Mouse (Mus musculus): ENCODE results near the gene Nsmce4a.
"Not testable (repeated sequence)": the region's sequence is repeated elsewhere in the genome, so short reads cannot be mapped to it uniquely, and the experiment has no call there.

Nsmce4a gene

DNA sequence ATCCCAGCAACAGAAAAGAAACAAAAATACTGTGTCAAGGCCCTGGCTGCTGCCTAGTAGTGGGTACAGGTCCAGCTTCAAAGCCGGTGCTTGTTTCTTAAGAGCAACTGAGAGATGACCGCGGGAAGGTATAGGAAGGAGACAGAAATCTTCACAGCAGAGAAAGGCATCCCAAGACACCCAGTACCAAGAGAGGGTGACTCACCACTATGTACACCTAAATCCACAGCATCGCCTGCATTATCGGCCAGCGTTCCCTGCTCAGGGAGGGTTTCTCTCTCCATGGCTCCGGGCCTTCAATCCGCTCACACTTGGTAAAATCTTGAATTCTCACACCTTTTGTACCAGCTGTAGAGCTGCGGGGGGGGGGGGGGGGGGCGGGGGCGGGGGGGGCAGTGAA, at the start of gene Nsmce4a:
TSS of gene Nsmce4a (minus strand) at position 298 of the 400 bp plus-strand sequence.
- DNase-seq (ENCODE audit: low spot score in 2 of 2), result no peak

GRCm38 (mm10) chr7:130622359-130622758, 49.4 kb upstream of the Nsmce4a start:
- DNase-seq (ENCODE audit: low spot score in 2 of 2), result no peak

- no peak for DNase-seq (ENCODE audit: low spot score in 2 of 2)
Observed at GRCm38 (mm10) chr7:130621953-130622352, 49.0 kb upstream of the Nsmce4a start.

DNA sequence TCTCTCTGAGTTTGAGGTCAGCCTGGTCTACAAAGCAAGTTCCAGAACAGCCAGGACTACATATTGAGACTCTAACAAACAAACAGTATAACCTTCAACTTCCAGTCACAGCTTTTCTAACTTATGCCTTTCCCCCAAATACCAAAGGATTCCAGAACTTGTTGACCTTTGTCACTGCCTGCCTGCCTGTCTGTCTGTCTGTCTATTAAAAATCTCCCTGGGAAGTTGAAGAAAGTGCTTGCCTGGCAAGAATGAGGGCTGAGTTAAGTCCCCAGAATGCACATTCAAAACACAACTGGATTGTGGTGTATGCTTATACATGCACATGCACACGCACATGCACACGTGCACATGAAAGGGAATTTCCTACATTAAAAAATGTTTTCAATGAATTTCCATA, 48.1 kb upstream of the Nsmce4a start:
- DNase-seq (ENCODE audit: low spot score in 2 of 2), result no peak

GRCm38 (mm10) chr7:130617591-130617990, 44.7 kb upstream of the Nsmce4a start:
- no peak for DNase-seq (ENCODE audit: low spot score in 2 of 2)

- DNase-seq (ENCODE audit: low spot score in 2 of 2), result no peak
Observed at GRCm38 (mm10) chr7:130613973-130614372, 41.1 kb upstream of the Nsmce4a start.

DNA sequence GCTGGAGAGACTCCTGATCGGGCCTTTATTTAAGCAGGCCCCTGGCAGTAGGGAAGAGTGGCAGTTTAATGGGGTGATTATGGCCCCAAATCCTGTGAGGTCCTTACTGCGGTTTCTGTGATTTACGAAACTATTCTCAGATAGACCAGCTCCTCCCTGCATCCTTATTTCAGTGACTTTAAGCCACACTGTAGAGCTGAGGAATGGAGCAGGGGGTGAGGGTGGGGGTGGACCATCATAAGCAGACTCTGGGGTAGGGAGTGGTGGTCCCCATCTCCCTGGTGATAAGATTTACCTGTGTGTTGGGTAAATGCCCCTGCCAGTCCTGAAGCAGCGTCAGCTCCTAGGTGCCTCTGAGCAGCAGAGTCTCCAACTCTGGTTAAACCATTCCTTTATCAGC, 34.0 kb upstream of the Nsmce4a start:
- no peak for DNase-seq (ENCODE audit: low spot score in 2 of 2)

DNA sequence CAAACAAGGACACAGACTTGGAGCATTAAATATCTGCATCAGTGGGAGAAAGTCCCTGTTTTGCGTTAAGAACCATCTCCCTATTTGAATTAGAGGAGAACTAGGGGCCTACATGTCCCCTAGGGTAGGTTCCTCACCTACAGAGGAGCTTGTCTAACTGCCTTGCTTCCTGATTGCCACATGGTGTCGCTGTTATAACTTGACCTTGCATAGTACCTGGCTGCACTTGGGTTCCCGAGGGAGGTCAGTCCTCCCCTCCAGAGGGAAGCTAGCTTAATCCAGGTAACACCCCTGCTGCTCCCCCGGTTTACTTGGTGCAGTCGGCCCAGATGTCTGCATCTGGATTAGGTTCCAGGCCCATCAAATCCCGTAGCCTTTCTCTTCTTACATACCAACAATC, 32.2 kb upstream of the Nsmce4a start:
- DNase-seq (ENCODE audit: low spot score in 2 of 2), result no peak

GRCm38 (mm10) chr7:130604390-130604789, 31.5 kb upstream of the Nsmce4a start:
- peak in 1 of 2 experiments; percentile 43 for DNase-seq (ENCODE audit: low spot score in 2 of 2)

DNA sequence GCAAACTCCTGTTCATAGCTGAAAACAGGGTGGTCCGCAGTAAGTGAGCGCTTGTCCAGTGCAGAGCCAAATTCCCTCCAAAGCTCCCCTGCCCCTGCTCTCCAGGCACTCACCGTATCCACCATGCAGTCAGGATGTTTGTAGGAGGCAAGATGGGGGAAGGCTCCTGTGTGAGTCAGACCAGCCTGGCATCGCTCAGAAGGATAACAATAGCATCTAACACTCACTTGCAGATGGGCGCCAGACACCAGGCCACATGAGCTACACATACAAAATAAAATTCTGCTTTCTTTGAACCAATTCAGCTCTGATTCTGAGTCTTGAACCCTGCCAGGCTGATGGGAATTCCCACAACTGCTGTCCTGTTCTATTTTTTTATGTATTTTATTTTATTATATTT, 30.6 kb upstream of the Nsmce4a start:
- DNase-seq (ENCODE audit: low spot score in 2 of 2), result peak; percentile 39 to 83

- no peak for DNase-seq (ENCODE audit: low spot score in 2 of 2)
Observed at GRCm38 (mm10) chr7:130602804-130603203, 29.9 kb upstream of the Nsmce4a start.

DNA sequence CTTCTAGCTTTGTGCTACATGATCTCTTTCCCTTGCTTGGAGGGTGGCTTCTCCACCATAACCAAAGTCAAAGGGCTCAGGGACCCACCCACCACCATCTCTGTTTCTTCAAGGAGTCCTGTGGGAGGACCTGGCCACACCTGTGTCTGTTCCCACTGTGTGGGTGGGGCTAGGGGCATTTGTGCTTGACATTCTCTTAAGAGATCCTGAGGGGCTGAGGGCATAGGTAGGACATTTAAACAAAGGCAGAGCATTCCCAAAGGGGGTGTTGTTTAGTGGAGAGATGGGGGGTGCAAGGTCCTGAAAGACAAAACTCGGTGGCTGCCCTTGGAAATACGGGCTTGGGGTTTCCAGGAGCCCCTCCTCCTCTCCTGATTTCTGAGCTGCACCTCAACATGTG, 27.6 kb upstream of the Nsmce4a start:
- no peak for DNase-seq (ENCODE audit: low spot score in 2 of 2)

- no peak for DNase-seq (ENCODE audit: low spot score in 2 of 2)
Observed at GRCm38 (mm10) chr7:130600074-130600473, 27.2 kb upstream of the Nsmce4a start.

GRCm38 (mm10) chr7:130597546-130597945, 24.6 kb upstream of the Nsmce4a start:
- DNase-seq (ENCODE audit: low spot score in 2 of 2), result no peak

DNA sequence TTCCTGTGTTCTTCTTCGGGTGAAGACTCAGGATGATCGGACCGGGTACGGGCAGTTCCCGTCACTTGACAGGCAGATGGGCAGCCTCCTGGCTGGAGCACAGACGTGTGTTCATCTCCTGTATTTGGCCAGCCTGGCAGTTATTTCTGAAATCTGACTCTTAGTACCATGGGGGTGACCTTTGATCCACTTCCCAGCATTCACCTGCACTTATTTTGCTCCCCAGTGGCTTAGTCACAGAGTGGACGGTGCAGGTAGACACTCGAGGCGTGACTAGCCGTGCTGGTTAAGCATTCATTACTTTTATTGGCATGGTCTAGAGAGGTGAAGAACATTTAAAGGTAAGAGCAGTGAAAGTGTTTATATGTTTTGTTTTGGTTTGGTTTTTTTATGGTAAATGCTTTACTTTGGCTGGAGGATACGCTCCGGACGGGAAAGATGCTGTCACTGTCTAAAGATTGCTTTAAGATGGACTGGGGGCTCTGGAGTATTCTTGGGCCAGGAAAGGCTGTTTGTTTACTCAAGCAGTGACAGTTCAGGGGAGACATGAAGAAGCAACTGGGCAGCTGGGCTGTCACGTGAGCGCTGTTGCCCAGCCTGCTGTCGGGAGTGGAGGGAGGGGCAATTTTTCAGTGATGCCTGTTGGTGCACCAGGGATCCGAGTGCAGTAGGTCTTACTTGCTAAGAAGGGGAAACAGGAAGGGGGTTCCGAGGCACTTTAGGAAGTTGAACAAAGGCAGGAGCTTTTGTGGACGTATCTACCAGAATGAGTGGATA, 23.3 kb upstream of the Nsmce4a start:
- not testable (repeated sequence) for DNase-seq (ENCODE audit: low spot score in 2 of 2)

DNA sequence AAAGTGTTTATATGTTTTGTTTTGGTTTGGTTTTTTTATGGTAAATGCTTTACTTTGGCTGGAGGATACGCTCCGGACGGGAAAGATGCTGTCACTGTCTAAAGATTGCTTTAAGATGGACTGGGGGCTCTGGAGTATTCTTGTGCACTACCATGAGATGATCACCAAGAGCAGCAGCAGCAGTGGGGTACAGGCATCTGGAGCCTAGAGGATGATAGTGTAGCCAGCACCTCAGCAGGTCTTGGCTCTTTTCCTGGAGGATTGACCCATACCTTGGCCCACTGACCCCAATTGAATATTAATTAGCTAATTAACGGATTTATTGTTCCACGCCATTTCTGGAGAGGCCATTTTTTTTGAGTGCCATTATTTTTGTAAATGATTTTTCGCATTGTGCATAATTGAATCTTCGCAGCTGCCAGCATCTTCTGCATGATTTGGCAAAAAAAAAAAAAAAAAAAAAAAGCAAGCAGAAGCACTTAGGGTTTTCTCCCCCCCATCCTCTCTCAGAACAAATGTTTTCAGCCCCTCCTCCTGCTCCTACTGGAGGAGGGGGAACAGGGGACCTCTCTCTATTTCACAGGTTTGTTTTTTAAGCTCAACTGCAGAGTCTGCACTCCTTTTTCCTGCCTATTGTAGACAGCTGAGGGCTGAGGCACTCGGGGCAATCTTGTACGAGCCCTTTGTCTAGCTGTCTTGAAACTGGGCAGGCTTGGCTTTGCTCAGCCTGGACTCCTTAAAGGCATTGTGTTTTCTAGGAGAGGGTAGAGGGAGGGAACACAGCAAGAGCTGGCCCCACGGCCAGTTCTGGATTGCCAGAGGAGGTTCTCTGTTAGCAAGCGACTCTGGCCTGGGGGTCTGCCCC, 20.7 kb upstream of the Nsmce4a start:
- DNase-seq (ENCODE audit: low spot score in 2 of 2), result not testable (repeated sequence)

GRCm38 (mm10) chr7:130592975-130593374, 20.1 kb upstream of the Nsmce4a start:
- not testable (repeated sequence) for DNase-seq (ENCODE audit: low spot score in 2 of 2)

GRCm38 (mm10) chr7:130590845-130591437, 18.0 kb upstream of the Nsmce4a start:
- no peak for DNase-seq (ENCODE audit: low spot score in 2 of 2)

- DNase-seq (ENCODE audit: low spot score in 2 of 2), result peak in 1 of 2 experiments; percentile 8
Observed at GRCm38 (mm10) chr7:130590081-130590828, 17.3 kb upstream of the Nsmce4a start.

DNA sequence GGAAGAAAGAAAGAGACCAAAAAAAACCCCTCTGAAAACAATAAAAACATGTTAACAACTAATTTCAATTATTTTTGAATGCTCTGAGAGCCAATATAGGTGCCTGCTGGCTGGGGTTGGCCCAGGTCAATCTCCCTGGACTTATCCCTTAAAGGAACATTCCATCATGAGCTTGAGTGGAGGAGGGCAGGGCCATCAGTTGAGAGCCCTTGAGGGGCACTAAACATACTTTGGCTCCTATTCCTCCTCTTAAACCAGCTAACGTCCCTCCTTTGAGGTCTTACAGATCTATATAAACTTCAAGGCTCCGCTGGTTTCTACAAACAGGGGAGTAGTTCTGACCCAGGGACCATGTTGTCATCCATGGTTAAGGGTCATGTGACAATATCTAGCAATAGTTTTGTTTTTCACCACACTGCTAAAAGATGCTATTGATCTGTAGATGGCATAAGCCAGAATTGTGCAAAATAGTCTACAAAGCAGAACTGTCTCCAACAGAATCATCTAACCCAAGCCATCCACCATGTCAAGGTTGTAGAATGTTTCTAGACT, 13.7 kb upstream of the Nsmce4a start:
- DNase-seq (ENCODE audit: low spot score in 2 of 2), result no peak

- no peak for DNase-seq (ENCODE audit: low spot score in 2 of 2)
Observed at GRCm38 (mm10) chr7:130578607-130579006, 5.7 kb upstream of the Nsmce4a start.
